Mouse (Mus musculus): ENCODE results near the gene Cep97.

GRCm38 (mm10) chr16:55895651-55896095 is 39.0 kb downstream of the Cep97 start:
- TF ChIP-seq GATA1 (IDR thresholded peaks at IDR 0.05; ENCODE audit: borderline replicate concordance, low read length) (no peak), FLI1 (IDR thresholded peaks at IDR 0.05; ENCODE audit: low read length) (no peak)
